Mouse (Mus musculus) induced T-regulatory cell, adult 2 months (primary cell): ENCODE measurements around the gene Shisa8.

Experiments
- DNase-seq: peaks from one replicate; pipeline ENCODE4 v3.0.0-alpha.2; 2012; ENCODE audit warnings: low read depth

Gene Shisa8

GRCm38 (mm10) chr15:82172648-82173047, 40.0 kb downstream of the Shisa8 start:
- no peak for DNase-seq

DNA sequence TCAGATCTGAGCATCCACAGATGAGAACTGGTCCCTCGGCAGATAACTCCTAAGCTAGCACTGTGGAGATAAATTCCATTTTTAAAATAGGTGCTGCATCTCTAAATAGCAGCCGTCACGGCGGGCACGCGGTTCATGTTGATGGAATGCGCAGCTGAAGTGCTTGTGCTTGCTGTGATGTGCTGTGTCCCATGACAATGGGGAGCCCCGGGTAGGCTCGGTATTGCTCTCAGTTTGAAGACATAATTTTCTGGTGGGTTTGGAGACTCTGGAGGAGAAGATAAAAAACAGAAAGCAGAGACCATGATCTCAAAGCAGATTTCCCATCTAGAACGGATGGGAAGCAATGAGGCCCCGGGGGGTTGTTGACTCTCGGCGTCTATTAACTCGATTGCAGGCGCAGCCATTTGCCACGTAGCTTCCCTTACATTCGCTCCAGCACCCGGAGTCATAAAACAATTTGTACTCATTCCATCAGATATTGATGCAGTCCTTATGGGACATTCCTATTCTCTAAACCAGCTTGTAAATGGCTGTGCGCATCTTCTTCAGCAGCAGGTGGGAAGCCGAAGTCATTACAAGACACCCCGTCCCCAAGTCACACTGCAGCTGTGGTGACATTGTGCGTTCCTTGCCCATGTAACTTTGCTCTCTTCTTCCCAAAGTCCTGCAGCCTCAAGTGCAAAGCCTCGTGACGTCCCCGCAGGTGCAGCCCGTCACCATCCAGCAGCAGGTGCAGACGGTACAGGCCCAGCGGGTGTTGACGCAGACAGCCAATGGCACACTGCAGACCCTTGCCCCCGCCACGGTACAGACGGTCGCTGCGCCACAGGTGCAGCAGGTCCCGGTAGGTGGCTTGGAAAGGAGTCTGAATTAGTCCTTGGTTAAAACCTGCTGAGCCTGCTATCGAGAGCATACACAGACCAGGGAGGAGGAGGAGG, 41.9 kb downstream of the Shisa8 start:
- DNase-seq = no peak

- no peak for DNase-seq
Observed at GRCm38 (mm10) chr15:82169671-82170070, 42.9 kb downstream of the Shisa8 start.

DNA sequence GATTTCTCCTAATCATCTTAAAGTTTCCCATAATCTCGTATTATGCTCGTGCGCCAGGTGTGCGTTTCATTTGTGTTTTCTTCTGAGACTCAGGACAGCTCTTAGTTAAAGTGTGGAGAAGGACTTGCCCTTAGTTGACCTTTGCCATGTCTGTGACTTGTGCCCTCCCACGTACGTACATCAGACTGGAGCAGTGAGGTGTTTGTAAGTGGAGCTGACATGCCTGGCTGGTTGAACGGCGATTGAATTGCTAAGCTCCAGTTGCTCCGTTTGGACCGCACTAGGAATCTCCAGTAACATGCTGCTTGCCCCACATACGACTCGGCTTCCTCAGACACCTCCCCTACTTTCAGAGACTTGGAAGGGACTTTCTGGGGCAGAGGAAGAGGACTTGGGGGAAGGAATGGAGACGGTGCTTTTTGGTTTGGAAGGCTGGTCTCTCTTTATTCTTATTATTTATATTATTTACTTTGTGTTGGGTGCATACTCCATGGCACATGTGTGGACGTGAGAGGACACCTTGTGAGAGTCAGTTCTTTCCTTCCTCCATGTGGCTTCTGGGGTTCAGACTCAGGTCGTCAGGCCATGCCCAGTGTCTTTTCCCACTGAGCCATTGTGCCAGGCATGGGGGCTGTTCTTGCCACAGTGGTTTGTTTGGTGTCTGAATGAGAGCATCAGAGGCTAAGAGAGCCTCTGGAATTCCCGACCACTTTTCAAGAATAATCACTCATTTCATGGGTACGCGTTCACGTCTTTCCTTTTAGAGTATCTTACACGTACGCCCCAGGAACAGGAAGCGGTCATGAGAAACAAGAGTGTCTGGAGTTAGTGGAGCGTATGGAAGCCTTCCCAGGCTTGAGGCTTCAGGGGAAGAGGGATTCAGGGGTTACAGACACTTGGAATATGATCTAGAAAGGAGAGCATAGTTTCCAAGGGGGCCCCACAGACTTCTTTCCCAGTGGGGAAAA, 45.1 kb downstream of the Shisa8 start:
- peak; percentile 67 for DNase-seq

GRCm38 (mm10) chr15:82166240-82167100, 46.1 kb downstream of the Shisa8 start:
- peak; percentile 88 for DNase-seq

DNA sequence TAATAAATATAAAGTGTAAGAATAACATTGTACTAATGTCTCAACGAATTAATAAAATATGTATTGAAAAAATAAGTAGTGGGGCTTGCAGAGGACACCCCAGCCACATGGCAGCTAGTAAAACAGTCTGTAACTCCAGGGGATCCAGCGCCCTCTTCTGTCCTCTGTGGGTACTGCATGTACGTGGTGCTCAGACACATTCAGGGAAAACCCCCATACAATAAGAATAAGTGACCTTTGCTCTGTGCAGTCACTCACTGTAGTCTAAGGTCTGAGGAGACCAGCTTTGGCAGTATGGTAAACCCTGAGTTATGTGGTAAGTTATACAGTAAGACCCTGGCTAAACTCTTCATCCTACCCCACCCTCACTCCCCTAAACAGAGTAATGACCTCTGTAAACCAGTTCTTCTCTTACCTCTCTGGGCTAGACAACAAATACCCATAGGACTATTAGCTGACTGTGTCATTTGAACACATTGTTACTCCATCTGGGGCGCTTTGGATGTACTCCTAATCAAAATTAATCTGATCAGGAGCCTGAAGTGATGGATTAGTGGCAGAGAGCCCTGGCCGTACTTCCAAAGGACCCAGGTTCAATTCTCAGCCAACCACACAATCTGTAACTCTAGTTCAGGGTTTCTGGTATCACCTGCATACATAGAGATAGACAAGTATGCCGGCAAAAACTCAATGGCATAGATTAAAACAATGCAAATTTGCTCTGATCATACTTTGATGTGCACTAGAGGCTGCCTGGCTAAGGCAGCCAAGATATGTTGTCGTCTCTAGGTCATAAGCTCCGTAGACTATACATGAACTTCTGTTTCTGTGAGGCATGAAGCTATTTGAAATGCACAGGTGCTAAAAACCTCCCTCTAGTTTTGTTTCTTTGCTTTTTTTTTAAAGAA, 47.0 kb downstream of the Shisa8 start:
- peak; percentile 95 for DNase-seq

GRCm38 (mm10) chr15:82164496-82164895, 48.1 kb downstream of the Shisa8 start:
- peak; percentile 52 for DNase-seq

DNA sequence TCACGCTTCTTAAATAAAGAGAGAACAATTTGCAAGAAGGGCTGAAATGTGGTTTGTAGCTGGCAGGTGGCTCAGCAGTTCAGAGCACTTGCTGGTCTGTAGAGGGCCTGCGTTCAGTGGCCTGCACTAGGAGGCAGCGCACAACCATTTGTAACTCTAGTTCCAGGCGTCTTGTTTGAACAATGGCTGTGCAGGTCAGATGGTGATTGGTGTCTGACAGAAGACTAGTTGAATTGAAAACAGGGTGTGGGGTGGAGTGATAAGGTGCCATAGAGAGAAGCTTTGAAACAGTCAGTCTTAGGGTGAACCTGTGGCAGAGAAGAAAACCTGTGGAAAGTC, 48.6 kb downstream of the Shisa8 start:
- no peak for DNase-seq

DNA sequence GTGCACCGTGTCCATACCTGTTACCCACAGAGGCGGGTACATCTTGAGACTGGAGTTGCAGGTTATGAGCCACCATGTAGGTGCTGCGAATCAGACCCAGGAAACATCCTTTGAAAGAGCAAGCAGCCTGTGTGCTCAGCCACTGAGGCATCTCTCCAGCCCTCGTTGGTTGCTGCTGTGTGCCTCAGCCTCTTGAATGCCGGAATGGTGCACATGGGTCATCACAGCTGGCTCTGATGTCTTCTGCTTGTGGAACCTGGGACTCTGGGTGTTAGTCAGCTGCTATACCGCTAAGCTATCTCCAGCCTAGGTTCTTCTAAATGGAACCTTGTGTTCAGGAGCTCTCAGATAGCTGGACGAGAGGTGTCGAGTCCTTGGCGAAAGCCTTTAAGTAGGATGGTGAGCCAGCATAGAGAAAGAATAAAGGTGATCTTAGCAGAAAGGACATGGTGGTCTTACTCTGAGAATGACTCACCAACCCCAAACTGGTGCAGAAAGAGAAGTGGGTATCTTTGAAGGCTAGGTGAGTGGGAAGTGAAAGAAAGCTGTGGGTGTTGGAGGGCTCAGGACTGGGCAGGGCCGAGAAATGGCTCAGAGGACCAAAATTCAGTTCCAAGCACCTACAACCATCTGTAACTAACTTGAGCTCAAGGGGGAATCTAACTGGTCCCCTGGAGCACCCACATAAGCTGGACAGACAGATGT, 49.1 kb downstream of the Shisa8 start:
- DNase-seq = peak; percentile 64

DNA sequence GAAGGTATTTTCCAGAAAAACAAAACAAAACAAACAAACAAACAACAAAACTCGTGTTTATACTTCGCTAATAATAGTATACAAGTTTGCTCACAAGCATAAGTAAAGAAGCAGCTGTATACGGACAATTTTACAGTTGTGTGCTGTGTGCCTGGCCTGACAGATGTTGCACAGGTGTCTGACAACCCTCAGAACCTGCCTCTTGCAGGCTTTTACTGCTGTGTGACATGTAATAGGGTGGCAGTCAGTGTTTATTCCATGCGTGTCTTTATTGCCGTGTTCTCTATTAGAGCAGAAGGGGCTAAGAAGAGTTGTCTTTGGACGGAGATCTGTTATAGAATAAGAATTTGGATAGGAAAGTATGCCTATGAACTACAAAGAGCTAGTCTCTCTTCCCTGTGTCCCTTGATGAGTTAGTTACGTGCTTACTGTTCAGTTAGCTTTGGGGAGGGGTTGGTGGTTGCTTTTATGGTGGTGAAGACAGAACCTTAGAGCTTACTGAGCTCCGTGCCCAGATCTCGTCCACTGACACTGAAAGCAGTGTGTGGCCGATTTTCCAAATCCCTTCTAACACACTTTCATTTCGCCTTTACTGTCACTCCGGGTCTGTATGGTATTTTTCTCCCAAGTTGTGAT, 50.5 kb downstream of the Shisa8 start:
- DNase-seq = no peak

GRCm38 (mm10) chr15:82160731-82161640, 51.6 kb downstream of the Shisa8 start:
- DNase-seq = no peak

DNA sequence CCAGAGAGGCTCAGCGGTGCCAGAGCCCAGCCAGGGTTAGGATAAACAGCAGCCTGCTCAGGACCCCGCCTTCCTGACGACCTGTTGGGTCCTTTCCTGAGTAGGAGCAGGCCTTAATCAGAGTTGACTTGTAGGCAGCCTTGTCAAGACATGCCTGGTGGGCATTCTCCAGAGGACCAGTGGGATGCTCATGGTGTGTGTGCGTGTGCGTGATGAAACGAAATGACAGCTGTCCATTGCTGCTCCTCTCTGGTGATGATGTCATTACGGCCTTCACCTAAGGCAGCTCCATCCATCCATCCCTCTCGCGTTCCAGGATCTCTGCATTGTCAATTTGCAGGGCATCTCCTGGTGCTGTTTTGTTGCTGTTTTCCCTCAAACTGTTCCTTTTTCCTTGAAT, 53.1 kb downstream of the Shisa8 start:
- DNase-seq = no peak

DNA sequence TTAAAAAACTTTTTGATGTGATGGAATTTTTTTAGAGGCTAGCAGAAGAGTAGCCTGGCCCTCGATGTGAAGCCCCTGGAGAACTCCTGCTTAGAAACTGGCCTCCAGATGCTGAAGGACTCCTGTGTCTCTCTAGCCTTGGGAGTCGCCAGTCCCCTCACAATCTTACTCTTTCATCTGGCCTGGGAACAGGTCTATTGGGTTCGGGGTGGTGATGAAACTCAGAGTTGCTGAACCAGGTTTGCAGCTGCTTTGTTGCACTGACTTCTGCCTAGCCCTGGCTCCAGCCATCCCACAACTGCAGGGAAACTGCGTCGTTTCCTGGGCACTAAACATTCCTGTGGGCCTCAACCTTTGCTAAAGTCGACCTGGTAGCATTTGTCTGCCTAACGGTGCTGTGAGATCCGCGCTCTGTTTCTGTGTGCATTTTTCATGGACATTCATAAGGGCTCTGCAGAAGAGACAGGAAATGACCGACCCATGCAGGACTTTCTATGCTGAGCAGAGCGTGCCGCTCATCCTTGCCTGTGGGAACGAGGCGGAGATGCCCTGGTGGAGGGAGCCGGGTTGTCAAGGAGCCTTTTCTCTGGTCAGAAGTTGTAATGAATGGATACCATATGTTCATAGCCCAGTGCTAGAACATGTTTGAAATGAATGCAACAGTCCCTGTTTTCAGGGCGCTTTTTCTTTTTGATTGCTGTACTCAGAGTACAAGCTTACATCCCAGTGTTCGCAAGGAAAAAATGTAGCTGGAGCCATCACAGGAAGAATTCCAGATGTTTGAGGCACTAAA, 54.2 kb downstream of the Shisa8 start:
- no peak for DNase-seq

- DNase-seq = peak; percentile 47
Observed at GRCm38 (mm10) chr15:82156902-82157301, 55.7 kb downstream of the Shisa8 start.

- DNase-seq = peak; percentile 76
Observed at GRCm38 (mm10) chr15:82156298-82156697, 56.3 kb downstream of the Shisa8 start.
